Mouse (Mus musculus) mature B cell (primary cell): Measurements from ENCODE around the gene Grm7.

ENCODE experiments used
- in situ Hi-C: fragments of 300-500 bp; cut with MboI; formaldehyde crosslinking; loops from 2 replicates; pipeline ENCODE4 v1.14.3; 2019

The Grm7 gene

GRCm38 (mm10) chr6:110645411-110646361 lies at the start of gene Grm7:
Gene Grm7, plus strand, starts transcription at chr6:110645581.
- in situ Hi-C loops = no loop called here

GRCm38 (mm10) chr6:110645041-110645410 lies 355 bp upstream of the Grm7 start:
- in situ Hi-C loops = no loop called here

- in situ Hi-C loops = no loop called here
Measured at GRCm38 (mm10) chr6:110646901-110647300, 1.5 kb downstream of the Grm7 start.

GRCm38 (mm10) chr6:110649227-110649626 lies 3.8 kb downstream of the Grm7 start:
- in situ Hi-C loops = no loop called here

- in situ Hi-C loops = no loop called here
Measured at GRCm38 (mm10) chr6:110653361-110654001, 8.1 kb downstream of the Grm7 start.

- in situ Hi-C loops = no loop called here
Measured at GRCm38 (mm10) chr6:110664436-110664835, 19.1 kb downstream of the Grm7 start.

GRCm38 (mm10) chr6:110668447-110668846 lies 23.1 kb downstream of the Grm7 start:
- in situ Hi-C loops = no loop called here

- in situ Hi-C loops = no loop called here
Measured at GRCm38 (mm10) chr6:110690954-110691353, 45.6 kb downstream of the Grm7 start.

- in situ Hi-C loops = no loop called here
Measured at GRCm38 (mm10) chr6:110709763-110710162, 64.4 kb downstream of the Grm7 start.

- in situ Hi-C loops = no loop called here
Measured at GRCm38 (mm10) chr6:110714943-110715342, 69.6 kb downstream of the Grm7 start.

- in situ Hi-C loops = no loop called here
Measured at GRCm38 (mm10) chr6:110723371-110723770, 78.0 kb downstream of the Grm7 start.

- in situ Hi-C loops = no loop called here
Measured at GRCm38 (mm10) chr6:110733914-110734313, 88.5 kb downstream of the Grm7 start.

- in situ Hi-C loops = no loop called here
Measured at GRCm38 (mm10) chr6:110743981-110744670, 98.7 kb downstream of the Grm7 start.

- in situ Hi-C loops = no loop called here
Measured at GRCm38 (mm10) chr6:110755921-110756320, 110.5 kb downstream of the Grm7 start.

- in situ Hi-C loops = no loop called here
Measured at GRCm38 (mm10) chr6:110769588-110769987, 124.2 kb downstream of the Grm7 start.

- in situ Hi-C loops = no loop called here
Measured at GRCm38 (mm10) chr6:110772652-110773051, 127.3 kb downstream of the Grm7 start.

GRCm38 (mm10) chr6:110776046-110776445 lies 130.7 kb downstream of the Grm7 start:
- in situ Hi-C loops = no loop called here

- in situ Hi-C loops = no loop called here
Measured at GRCm38 (mm10) chr6:110785497-110785928, 140.1 kb downstream of the Grm7 start.

- in situ Hi-C loops = no loop called here
Measured at GRCm38 (mm10) chr6:110792696-110793095, 147.3 kb downstream of the Grm7 start.

- in situ Hi-C loops = no loop called here
Measured at GRCm38 (mm10) chr6:110807481-110807880, 162.1 kb downstream of the Grm7 start.

- in situ Hi-C loops = no loop called here
Measured at GRCm38 (mm10) chr6:110812214-110812613, 166.8 kb downstream of the Grm7 start.

- in situ Hi-C loops = no loop called here
Measured at GRCm38 (mm10) chr6:110818236-110818635, 172.9 kb downstream of the Grm7 start.
